Mouse (Mus musculus) Patski (cell line): ENCODE measurements at regions not wholly inside any gene's neighbourhood (a gene's known extent, or its start where the extent isn't known, plus 50 kb on each side); places are given as distances from the start of the nearest gene placed in this dataset.

Experiments used
- ATAC-seq: fragments of 100-300 bp; one replicate; pipeline ENCODE4 v1.8.0; 2021
- CTCF ChIA-PET: fragments of 350-600 bp; sonication (Branson Sonifier 250); formaldehyde crosslinking; loops from one replicate; lab custom pipeline; 2022; ENCODE audit warnings: inconsistent platforms; lab: Charles Lee
- POLR2A ChIA-PET: fragments of 350-600 bp; sonication (Branson Sonifier 250); formaldehyde crosslinking; loops from one replicate; lab custom pipeline; 2022; ENCODE audit warnings: antibody characterized with exemption, inconsistent platforms; lab: Charles Lee
- DNase-seq: peaks from one replicate; pipeline ENCODE4 v3.0.0-alpha.2; 2011; ENCODE audit warnings: low read depth, low spot score
- H3K27me3 ChIP-seq: fragments of 371-371 bp; one replicate; pipeline ENCODE4 v1.5.1; 2021
- CTCF ChIP-seq: fragments of 100-300 bp; IDR thresholded peaks from one replicate; pipeline ENCODE4 v1.5.1; 2021
- in situ Hi-C: fragments of 300-500 bp; cut with MboI; formaldehyde crosslinking; loops from 3 replicates; pipeline ENCODE4 v1.11.1; 2018; ENCODE audit warnings: low pct_unique_long_range_greater_than_20kb, mixed read lengths

GRCm38 (mm10) chr1:183504103-183504841, 86.3 kb downstream of the Hhipl2 start:
- ATAC-seq, result no peak
- TF ChIP-seq CTCF, result no peak
- H3K27me3 ChIP-seq, result no peaks in the 10 kb centered on the region
- POLR2A ChIA-PET, result no interaction called here
- CTCF ChIA-PET, result no interaction called here
- in situ Hi-C loops, result no loop called here
- no peak for DNase-seq

DNA sequence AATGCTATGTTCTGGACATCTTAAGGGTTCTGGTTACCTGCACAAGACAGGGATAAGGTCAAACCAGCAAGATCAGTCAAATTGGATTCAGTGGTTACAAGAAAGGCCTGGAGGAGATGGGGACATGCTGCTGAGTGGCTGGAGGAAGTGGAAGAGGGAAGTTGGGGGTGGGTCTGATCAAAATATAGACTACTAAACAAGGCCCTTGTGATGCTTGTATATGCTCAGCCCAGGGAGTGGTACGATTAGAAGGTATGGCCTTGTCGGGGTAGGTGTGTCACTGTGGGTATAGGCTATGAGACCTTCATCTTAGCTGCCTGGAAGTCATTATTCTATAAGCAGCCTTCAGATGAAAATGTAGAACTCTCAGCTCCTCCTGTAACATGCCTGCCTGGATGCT, 89.9 kb downstream of the Hhipl2 start:
- ATAC-seq, result no peak
- no peak for TF ChIP-seq CTCF
- POLR2A ChIA-PET, result no interaction called here
- in situ Hi-C loops, result no loop called here
- no peaks in the 10 kb centered on the region for H3K27me3 ChIP-seq
- DNase-seq, result no peak
- CTCF ChIA-PET, result no interaction called here

- TF ChIP-seq CTCF, result no peak
- in situ Hi-C loops, result no loop called here
- ChIA-PET POLR2A (no interaction called here), CTCF (interaction anchor here (0.7 to 1.1 kb wide), 2 partner anchors 724 to 726 kb away, joined by 3 read pairs; no protein-coding TSS in a partner anchor)
- ATAC-seq, result no peak
- H3K27me3 ChIP-seq, result no peaks in the 10 kb centered on the region
- DNase-seq, result no peak
Observed at GRCm38 (mm10) chr1:183510759-183511158, 92.7 kb downstream of the Hhipl2 start.

GRCm38 (mm10) chr1:183513876-183514275, 95.9 kb downstream of the Hhipl2 start:
- ChIA-PET CTCF (interaction anchor here (1.0 to 1.6 kb wide), 3 partner anchors 14 to 75 kb away, joined by 4 to 5 read pairs (median 4); no protein-coding TSS in a partner anchor), POLR2A (interaction anchor here (0.6 kb wide), 1 partner anchor 42 kb away, joined by 3 read pairs; no protein-coding TSS in a partner anchor)
- in situ Hi-C loops, result no loop called here
- DNase-seq (no peak), ATAC-seq (no peak)
- no peak for TF ChIP-seq CTCF
- no peaks in the 10 kb centered on the region for H3K27me3 ChIP-seq

- no peaks in the 10 kb centered on the region for H3K27me3 ChIP-seq
- TF ChIP-seq CTCF, result no peak
- ATAC-seq (no peak), DNase-seq (no peak)
- POLR2A ChIA-PET, result interaction anchor here (0.6 kb wide), 1 partner anchor 42 kb away, joined by 3 read pairs; no protein-coding TSS in a partner anchor
- CTCF ChIA-PET, result interaction anchor here (1.0 to 1.6 kb wide), 3 partner anchors 14 to 76 kb away, joined by 4 to 5 read pairs (median 4); no protein-coding TSS in a partner anchor
- in situ Hi-C loops, result no loop called here
Observed at GRCm38 (mm10) chr1:183514281-183514983, 96.4 kb downstream of the Hhipl2 start.

GRCm38 (mm10) chr1:183514984-183515287, 96.9 kb downstream of the Hhipl2 start:
- no peak for ATAC-seq

GRCm38 (mm10) chr1:183516167-183516566, 98.2 kb downstream of the Hhipl2 start:
- TF ChIP-seq CTCF, result peak; percentile 19
- CTCF ChIA-PET, result interaction anchor here (1.6 kb wide), 1 partner anchor 38 kb away, joined by 3 read pairs; no protein-coding TSS in a partner anchor

More at GRCm38 (mm10) chr1:183514984-183515287, 96.9 kb downstream of the Hhipl2 start:
- no peaks in the 10 kb centered on the region for H3K27me3 ChIP-seq
- POLR2A ChIA-PET, result no interaction called here
- in situ Hi-C loops, result no loop called here
- TF ChIP-seq CTCF, result no peak
- DNase-seq, result no peak
- CTCF ChIA-PET, result interaction anchor here (1.6 kb wide), 1 partner anchor 76 kb away, joined by 4 read pairs; no protein-coding TSS in a partner anchor

DNA sequence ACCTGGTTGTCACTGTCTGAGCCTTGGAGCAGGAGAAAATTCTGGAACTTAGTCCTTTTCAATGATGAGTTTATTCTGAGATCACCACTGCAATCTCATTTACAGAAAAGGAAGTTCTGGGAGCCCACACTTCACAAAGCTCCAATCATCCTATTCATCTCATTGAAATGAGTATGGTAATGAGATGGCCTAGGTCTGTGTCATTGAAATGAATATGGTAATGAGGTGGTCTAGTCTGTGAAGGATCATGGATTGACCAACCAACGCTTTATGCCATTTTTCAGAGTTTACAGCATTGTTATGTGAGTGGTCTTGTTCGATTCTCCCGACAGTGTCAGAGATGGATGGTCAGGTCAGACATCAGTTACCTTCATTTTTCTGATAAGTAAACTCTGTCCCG, 99.2 kb downstream of the Hhipl2 start:
- ATAC-seq (no peak), DNase-seq (no peak)
- CTCF ChIA-PET, result interaction anchor here (1.6 kb wide), 1 partner anchor 37 kb away, joined by 3 read pairs; no protein-coding TSS in a partner anchor
- POLR2A ChIA-PET, result no interaction called here
- in situ Hi-C loops, result no loop called here
- no peaks in the 10 kb centered on the region for H3K27me3 ChIP-seq
- TF ChIP-seq CTCF, result no peak

More at GRCm38 (mm10) chr1:183516167-183516566, 98.2 kb downstream of the Hhipl2 start:
- DNase-seq (no peak), ATAC-seq (no peak)
- no peaks in the 10 kb centered on the region for H3K27me3 ChIP-seq
- POLR2A ChIA-PET, result no interaction called here
- in situ Hi-C loops, result no loop called here

DNA sequence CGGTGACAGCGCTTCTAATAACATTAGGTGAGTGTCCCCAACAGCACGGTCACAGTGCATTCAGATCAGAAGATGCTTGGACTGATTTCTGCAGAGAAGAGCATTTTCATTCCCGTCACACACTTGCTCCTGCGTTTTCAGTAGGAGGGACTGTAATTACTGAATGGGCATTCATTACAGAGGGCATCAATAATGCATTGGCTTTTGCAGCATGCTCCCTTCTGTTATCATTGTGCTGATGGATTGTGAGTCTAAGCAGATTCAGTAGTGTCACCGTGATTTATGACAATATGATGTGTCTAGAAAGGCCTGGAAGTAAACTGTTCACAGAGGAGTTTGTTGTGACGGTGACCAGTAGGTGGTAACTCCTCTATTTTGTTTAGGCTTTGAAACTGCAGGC, 103.6 kb downstream of the Hhipl2 start:
- POLR2A ChIA-PET, result no interaction called here
- in situ Hi-C loops, result no loop called here
- ATAC-seq, result no peak
- DNase-seq, result no peak
- H3K27me3 ChIP-seq, result no peaks in the 10 kb centered on the region
- no peak for TF ChIP-seq CTCF
- CTCF ChIA-PET, result no interaction called here

DNA sequence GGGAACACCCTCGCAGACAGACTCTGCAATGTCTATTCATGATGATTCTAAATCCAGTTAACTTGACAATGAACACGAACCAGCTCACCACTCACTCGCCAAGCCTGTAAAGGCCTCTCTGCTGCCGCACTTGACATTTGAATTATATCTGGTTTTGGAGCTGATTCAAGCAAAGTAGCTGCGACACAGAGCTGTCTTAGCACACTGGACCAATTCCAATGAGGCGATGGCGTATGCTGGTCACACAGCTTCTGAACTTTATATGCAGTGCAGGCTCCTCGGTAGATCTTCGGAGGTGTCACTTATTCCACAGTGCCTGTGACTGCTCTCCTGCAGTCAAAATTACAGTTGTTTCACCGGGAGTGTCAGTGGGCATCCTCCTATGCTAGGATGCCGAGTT, 115.4 kb downstream of the Hhipl2 start:
- in situ Hi-C loops, result no loop called here
- CTCF ChIA-PET, result interaction anchor here (1.1 kb wide), 1 partner anchor 19 kb away, joined by 4 read pairs; no protein-coding TSS in a partner anchor
- H3K27me3 ChIP-seq, result no peaks in the 10 kb centered on the region
- ATAC-seq, result no peak
- DNase-seq, result no peak
- no peak for TF ChIP-seq CTCF
- POLR2A ChIA-PET, result no interaction called here
